Mouse (Mus musculus) forebrain, postnatal 0 days (tissue): ENCODE results near the gene Fam193a. TPM values are rescaled to one million over a fixed set of nuclear protein-coding genes. Genes with fewer than 3 reads are reported as not detected.

Experiments
- ATAC-seq: fragments of 200-750 bp; cut with Nextera tagmentation; 2 replicates; pipeline ENCODE4 v1.8.0; 2017; ENCODE audit warnings: mild to moderate bottlenecking, moderate library complexity
- DNase-seq: peaks from one replicate; pipeline ENCODE4 v3.0.0-alpha.2; 2015
- H3K27ac ChIP-seq: fragments of 300-500 bp; sonication (generic); 2 replicates; pipeline ENCODE4 v1.5.1; 2014; ENCODE audit warnings: low read depth, mild to moderate bottlenecking, antibody characterized with exemption, low read length, moderate library complexity, mixed read lengths
- H3K27me3 ChIP-seq: fragments of 300-500 bp; sonication (generic); 2 replicates; pipeline ENCODE4 v1.6.1; 2014; ENCODE audit warnings: mild to moderate bottlenecking, low read length, mixed read lengths; ENCODE audit not compliant: insufficient read depth
- H3K36me3 ChIP-seq: fragments of 300-500 bp; sonication (generic); 2 replicates; pipeline ENCODE4 v1.6.1; 2014; ENCODE audit warnings: mild to moderate bottlenecking, moderate library complexity; ENCODE audit not compliant: insufficient read depth
- H3K4me1 ChIP-seq: fragments of 300-500 bp; sonication (generic); 2 replicates; pipeline ENCODE4 v1.6.1; 2014; ENCODE audit warnings: antibody characterized with exemption; ENCODE audit not compliant: insufficient read depth
- H3K4me2 ChIP-seq: fragments of 300-500 bp; sonication (generic); 2 replicates; pipeline ENCODE4 v1.6.1; 2014; ENCODE audit warnings: low read depth, mild to moderate bottlenecking, moderate library complexity
- H3K4me3 ChIP-seq: fragments of 300-500 bp; sonication (generic); 2 replicates; pipeline ENCODE4 v1.5.1; 2014; ENCODE audit warnings: low read depth, low read length, mixed read lengths
- H3K9ac ChIP-seq: fragments of 300-500 bp; sonication (generic); 2 replicates; pipeline ENCODE4 v1.6.1; 2014; ENCODE audit warnings: mild to moderate bottlenecking
- H3K9me3 ChIP-seq: fragments of 300-500 bp; sonication (generic); 2 replicates; pipeline ENCODE4 v1.6.1; 2016; ENCODE audit warnings: low read length
- CTCF ChIP-seq: sonication (generic); IDR thresholded peaks from 2 replicates; pipeline ENCODE4 v1.5.1; 2016; ENCODE audit warnings: antibody characterized with exemption, control low read depth, low read depth
- WGBS: fragments of 180-500 bp; shearing (Covaris S2); extraction: QIAGEN DNeasy Blood & Tissue Kit; methylation state at CpG from one replicate; pipeline ENCODE4 v1.1.7; 2014; 5-methylcytosine and 5-hydroxymethylcytosine counted together
- polyA plus RNA-seq: library from polyadenylated mRNA; unstranded; fragments of >200 nt; fragmentation: Nextera tagmentation; extraction: Ambion mirVana; gene quantifications from 2 replicates; pipeline ENCODE4 v1.2.1, GENCODE M21; 2015
- total RNA-seq: library from RNA; depleted of rRNA; stranded (reverse); fragments of >200 nt; gene quantifications from 2 replicates; pipeline ENCODE4 v1.2.3, GENCODE M21; 2014

The Fam193a gene
- total and polyA plus RNA-seq, 2 experiments from 2014 or later, result 9.8 to 44.5 TPM

- no peak overlapping the region for H3K9ac ChIP-seq
- 76% methylated on average over 1 of the region's 1 CpGs for WGBS
- no peaks in the 10 kb centered on the region for H3K4me1 ChIP-seq
- H3K4me3 ChIP-seq, result no peak overlapping the region
- DNase-seq (peak; percentile 18), ATAC-seq (peak; percentile 53; the same call in 1 of the 2 replicates)
- H3K9me3 ChIP-seq, result no peaks in the 10 kb centered on the region
- no peak overlapping the region for H3K27ac ChIP-seq
- H3K4me2 ChIP-seq, result no peak overlapping the region
- peaks cover 67% of the 10 kb centered on the region for H3K36me3 ChIP-seq
- no peaks in the 10 kb centered on the region for H3K27me3 ChIP-seq
- TF ChIP-seq CTCF, result no peak
Measured at GRCm38 (mm10) chr5:34458994-34459393, 89.3 kb downstream of the Fam193a start.

GRCm38 (mm10) chr5:34461294-34461693 lies 91.6 kb downstream of the Fam193a start:
- WGBS, result 93% methylated on average over 4 of the region's 4 CpGs

GRCm38 (mm10) chr5:34461841-34462240 lies 92.1 kb downstream of the Fam193a start:
- Histone ChIP-seq H3K4me3 (no peak overlapping the region), H3K27me3 (no peaks in the 10 kb centered on the region), H3K27ac (no peak overlapping the region), H3K4me1 (no peaks in the 10 kb centered on the region), H3K36me3 (peaks cover 82% of the 10 kb centered on the region), H3K9ac (no peak overlapping the region), H3K9me3 (no peaks in the 10 kb centered on the region), H3K4me2 (no peak overlapping the region)
- ATAC-seq (no peak), DNase-seq (no peak)
- TF ChIP-seq CTCF, result no peak
- 78% methylated on average over 6 of the region's 6 CpGs for WGBS

More at GRCm38 (mm10) chr5:34461294-34461693, 91.6 kb downstream of the Fam193a start:
- Histone ChIP-seq H3K4me2 (no peak overlapping the region), H3K4me1 (no peaks in the 10 kb centered on the region), H3K27me3 (no peaks in the 10 kb centered on the region), H3K36me3 (peaks cover 81% of the 10 kb centered on the region), H3K4me3 (no peak overlapping the region), H3K27ac (no peak overlapping the region), H3K9me3 (no peaks in the 10 kb centered on the region), H3K9ac (no peak overlapping the region)
- DNase-seq, result no peak
- TF ChIP-seq CTCF, result no peak
- no peak for ATAC-seq

GRCm38 (mm10) chr5:34466079-34466478 lies 96.3 kb downstream of the Fam193a start:
- DNase-seq (no peak), ATAC-seq (no peak)
- Histone ChIP-seq H3K4me3 (no peak overlapping the region), H3K36me3 (peaks cover 58% of the 10 kb centered on the region), H3K9ac (no peak overlapping the region), H3K9me3 (no peaks in the 10 kb centered on the region), H3K27ac (no peak overlapping the region), H3K27me3 (no peaks in the 10 kb centered on the region), H3K4me1 (no peaks in the 10 kb centered on the region), H3K4me2 (no peak overlapping the region)
- TF ChIP-seq CTCF, result no peak
- WGBS, result 100% methylated on average over 1 of the region's 1 CpGs

GRCm38 (mm10) chr5:34466648-34467047 lies 96.9 kb downstream of the Fam193a start:
- Histone ChIP-seq H3K36me3 (peaks cover 53% of the 10 kb centered on the region), H3K9ac (no peak overlapping the region), H3K4me1 (no peaks in the 10 kb centered on the region), H3K4me3 (no peak overlapping the region), H3K27me3 (no peaks in the 10 kb centered on the region), H3K27ac (no peak overlapping the region), H3K4me2 (no peak overlapping the region), H3K9me3 (no peaks in the 10 kb centered on the region)
- WGBS, result 97% methylated on average over 2 of the region's 2 CpGs
- DNase-seq, result no peak
- no peak for TF ChIP-seq CTCF
- no peak for ATAC-seq

- 97% methylated on average over 2 of the region's 2 CpGs for WGBS
Measured at GRCm38 (mm10) chr5:34468039-34468775, 98.5 kb downstream of the Fam193a start.

GRCm38 (mm10) chr5:34480926-34481325 lies 111.2 kb downstream of the Fam193a start:
- Histone ChIP-seq H3K27me3 (no peaks in the 10 kb centered on the region), H3K4me1 (no peaks in the 10 kb centered on the region), H3K36me3 (peaks cover 78% of the 10 kb centered on the region), H3K9me3 (no peaks in the 10 kb centered on the region), H3K4me3 (no peak overlapping the region), H3K9ac (no peak overlapping the region), H3K27ac (no peak overlapping the region), H3K4me2 (no peak overlapping the region)
- ATAC-seq, result no peak
- no peak for DNase-seq
- WGBS, result 84% methylated on average over 3 of the region's 3 CpGs
- TF ChIP-seq CTCF, result peak; percentile 7; the same call in 1 of the 2 replicates

More at GRCm38 (mm10) chr5:34468039-34468775, 98.5 kb downstream of the Fam193a start:
- ATAC-seq, result no peak
- DNase-seq, result no peak
- Histone ChIP-seq H3K36me3 (peaks cover 42% of the 10 kb centered on the region), H3K27ac (no peak overlapping the region), H3K4me2 (no peak overlapping the region), H3K27me3 (no peaks in the 10 kb centered on the region), H3K9me3 (no peaks in the 10 kb centered on the region), H3K4me1 (no peaks in the 10 kb centered on the region), H3K9ac (no peak overlapping the region), H3K4me3 (no peak overlapping the region)
- no peak for TF ChIP-seq CTCF
